8 mouse cellular contexts compared by ENCODE assay signal in the genomic region with DNA sequence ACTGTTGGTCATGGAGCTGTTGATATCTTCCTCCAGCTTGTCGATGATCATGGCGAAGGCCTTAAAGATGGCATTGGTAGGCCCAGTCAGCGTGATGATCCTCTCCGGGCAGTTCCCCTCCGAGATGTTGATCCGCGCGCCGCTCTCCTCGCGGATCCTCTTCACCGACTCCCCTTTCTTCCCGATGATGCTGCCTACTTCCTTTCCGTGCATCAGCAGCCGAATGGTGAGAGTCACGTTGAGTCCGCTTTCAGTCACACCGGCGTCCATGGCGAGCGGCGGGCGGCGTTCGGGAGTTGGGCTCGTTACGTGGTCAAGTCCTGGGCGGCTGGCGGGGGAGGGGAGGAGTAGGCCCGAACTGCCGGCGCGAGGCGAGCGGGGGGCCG. TPM values are rescaled to one million over a fixed set of nuclear protein-coding genes. Genes with fewer than 3 reads are reported as not detected.
A peak's percentile ranks its signal among the peaks of the same experiment; 100 is the strongest.
DNase-seq lines count a peak whose midpoint lies in the region; ATAC-seq and TF ChIP-seq lines count a peak whose summit lies in the region.

No protein-coding gene starts in this region.

- peak overlapping the region; percentile 91 for H3K9ac ChIP-seq in forebrain, embryonic 14.5 days (ENCODE audit: low read length)
- H3K9ac ChIP-seq in kidney, embryonic 14.5 days (ENCODE audit: low read depth, low read length) = peak overlapping the region; percentile 98
- peak overlapping the region; percentile 86 for H3K9ac ChIP-seq in liver, postnatal 0 days (replicated peaks)

- H3K4me2 ChIP-seq in forebrain, embryonic 14.5 days (ENCODE audit: low read length) = peak overlapping the region; percentile 86
- peak overlapping the region; percentile 83 for H3K4me2 ChIP-seq in kidney, embryonic 14.5 days (replicated peaks; ENCODE audit: low read depth, low read length)
- peak overlapping the region; percentile 81 for H3K4me2 ChIP-seq in liver, postnatal 0 days (ENCODE audit: low read depth, low read length)

- no peaks in the 10 kb centered on the region for H3K9me3 ChIP-seq in forebrain, embryonic 14.5 days (replicated peaks; ENCODE audit: control insufficient read depth, low read length)
- no peaks in the 10 kb centered on the region for H3K9me3 ChIP-seq in kidney, embryonic 14.5 days (ENCODE audit: control insufficient read depth, low read length)
- no peaks in the 10 kb centered on the region for H3K9me3 ChIP-seq in liver, postnatal 0 days (ENCODE audit: low read length)

- peak; percentile 50 for ATAC-seq in forebrain, embryonic 14.5 days
- peak; percentile 21 for ATAC-seq in kidney, embryonic 14.5 days (ENCODE audit: low FRiP score, low TSS enrichment)
- ATAC-seq in liver, postnatal 0 days = peak; percentile 35

- peak overlapping the region; percentile 100 for H3K27ac ChIP-seq in forebrain, embryonic 14.5 days (ENCODE audit: low read depth, low read length)
- H3K27ac ChIP-seq in kidney, embryonic 14.5 days (ENCODE audit: low read depth, low read length) = peak overlapping the region; percentile 100
- H3K27ac ChIP-seq in liver, postnatal 0 days (ENCODE audit: low read depth) = peak overlapping the region; percentile 99

- no peak for TF ChIP-seq EP300 in liver, postnatal 0 days (IDR thresholded peaks at IDR 0.05; ENCODE audit: low read depth)

- peak overlapping the region; percentile 99 for H3K4me3 ChIP-seq in forebrain, embryonic 14.5 days (ENCODE audit: low read depth, low read length)
- peak overlapping the region; percentile 71 for H3K4me3 ChIP-seq in kidney, embryonic 14.5 days (ENCODE audit: low read length)
- H3K4me3 ChIP-seq in liver, postnatal 0 days (ENCODE audit: low read depth, low read length) = peak overlapping the region; percentile 87

- H3K27me3 ChIP-seq in forebrain, embryonic 14.5 days (replicated peaks; ENCODE audit: control insufficient read depth, insufficient read depth, low read length) = no peaks in the 10 kb centered on the region
- H3K27me3 ChIP-seq in kidney, embryonic 14.5 days (ENCODE audit: control insufficient read depth, insufficient read depth, low read length) = no peaks in the 10 kb centered on the region
- H3K27me3 ChIP-seq in liver, postnatal 0 days (ENCODE audit: insufficient read depth, low read length) = no peaks in the 10 kb centered on the region

- no peak for TF ChIP-seq CTCF in liver, postnatal 0 days (IDR thresholded peaks at IDR 0.05; ENCODE audit: low read depth)

- peak; percentile 71 for DNase-seq in spleen, adult 12 weeks (ENCODE audit: low spot score)
- DNase-seq in spleen, adult 18-20 months = no peak
- DNase-seq in adipocyte (ENCODE audit: low spot score) = peak; percentile 82
- DNase-seq in forebrain, embryonic 14.5 days (ENCODE audit: low spot score) = peak; percentile 65
- peak; percentile 86 for DNase-seq in liver, postnatal 0 days
- peak; percentile 46 for DNase-seq in retina, adult 2 months (ENCODE audit: low read depth, low spot score)
- DNase-seq in cerebellum, postnatal 4 days (ENCODE audit: low spot score in 2 of 2) = no peak

- H3K4me1 ChIP-seq in forebrain, embryonic 14.5 days (ENCODE audit: control insufficient read depth, insufficient read depth, low read length) = peaks cover 22% of the 10 kb centered on the region
- peaks cover 15% of the 10 kb centered on the region; the same call in 1 of the 2 replicates for H3K4me1 ChIP-seq in kidney, embryonic 14.5 days (ENCODE audit: control insufficient read depth, insufficient read depth, low read length)
- peaks cover 20% of the 10 kb centered on the region for H3K4me1 ChIP-seq in liver, postnatal 0 days (ENCODE audit: insufficient read depth)

- H3K36me3 ChIP-seq in forebrain, embryonic 14.5 days (ENCODE audit: control insufficient read depth, insufficient read depth, low read length) = peaks cover 21% of the 10 kb centered on the region
- H3K36me3 ChIP-seq in kidney, embryonic 14.5 days (ENCODE audit: control insufficient read depth, insufficient read depth, low read length) = peaks cover 20% of the 10 kb centered on the region
- peaks cover 18% of the 10 kb centered on the region; the same call in 1 of the 2 replicates for H3K36me3 ChIP-seq in liver, postnatal 0 days (replicated peaks; ENCODE audit: insufficient read depth, low read length)

- 2% methylated on average over 36 of the region's 36 CpGs for WGBS in forebrain, embryonic 14.5 days
- 0% methylated on average over 27 of the region's 36 CpGs for WGBS in kidney, embryonic 14.5 days
- 0% methylated on average over 36 of the region's 36 CpGs for WGBS in liver, postnatal 0 days (ENCODE audit: insufficient replicate concordance)

RNA-seq across cellular contexts. Expression of a gene that starts 0.5 kb away (rescaled TPM):
- 176 and 206 TPM in 2 replicates for polyA plus RNA-seq in forebrain, embryonic 14.5 days (2014; fragmentation: Nextera tagmentation; extraction: Ambion mirVana)
- polyA plus RNA-seq in kidney, embryonic 14.5 days (2014; fragmentation: Nextera tagmentation; extraction: Ambion mirVana) = 475 and 492 TPM in 2 replicates
- polyA plus RNA-seq in liver, postnatal 0 days (2015; fragmentation: Nextera tagmentation; extraction: Ambion mirVana) = 206 and 208 TPM in 2 replicates

Comparison
In these comparisons a context has a peak if more than half of its experiments do, and no peak if none do; other contexts are left out.
1. DNase-seq: peak in spleen, adult 12 weeks (single experiment), adipocyte (single experiment), forebrain, embryonic 14.5 days (single experiment), liver, postnatal 0 days (single experiment) and retina, adult 2 months (single experiment); none in spleen, adult 18-20 months (0 of 2) and cerebellum, postnatal 4 days (0 of 2).
2. Peak in every context shown above with its lines, with median percentiles within 50 percentile points of each other: ATAC-seq, H3K27ac ChIP-seq, H3K4me2 ChIP-seq, H3K4me3 ChIP-seq and H3K9ac ChIP-seq.